Mouse (Mus musculus) 416B (cell line): Measurements from ENCODE around the gene Rab11fip2.

Experiments used
- DNase-seq: peaks from one replicate; pipeline ENCODE4 v3.0.0; 2011; ENCODE audit warnings: low read depth

The Rab11fip2 gene

DNA sequence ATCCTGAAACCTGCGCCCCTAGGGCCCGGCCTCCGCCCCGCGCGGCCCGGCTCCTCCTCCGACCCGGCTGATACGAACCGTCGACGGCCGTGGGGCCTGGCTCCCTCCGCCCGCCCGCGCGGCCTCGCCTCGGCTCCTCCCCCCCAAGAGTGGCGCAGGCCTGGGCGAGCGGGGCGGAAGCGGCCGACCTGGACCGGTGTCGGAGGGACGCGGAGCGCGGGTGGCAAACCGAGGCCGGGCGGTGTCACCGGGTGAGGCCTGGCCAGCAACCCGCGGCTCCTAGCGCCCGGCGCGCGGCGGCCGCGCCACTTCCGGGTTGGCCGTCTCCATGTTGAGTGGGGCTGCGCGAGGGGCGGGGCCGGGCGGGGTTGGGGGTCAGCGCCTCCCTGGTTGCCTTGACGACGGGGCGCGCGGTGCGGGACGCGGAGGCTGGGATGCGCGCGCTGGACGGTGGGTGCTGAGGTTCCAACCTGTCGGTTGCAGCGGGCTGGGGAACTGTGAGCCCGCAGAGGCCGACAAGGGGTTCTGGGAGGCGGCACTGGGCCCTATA, at the start of gene Rab11fip2:
Gene Rab11fip2, minus strand, starts transcription at position 333 of the 550 bp plus-strand sequence.
- peak; percentile 71 for DNase-seq

DNA sequence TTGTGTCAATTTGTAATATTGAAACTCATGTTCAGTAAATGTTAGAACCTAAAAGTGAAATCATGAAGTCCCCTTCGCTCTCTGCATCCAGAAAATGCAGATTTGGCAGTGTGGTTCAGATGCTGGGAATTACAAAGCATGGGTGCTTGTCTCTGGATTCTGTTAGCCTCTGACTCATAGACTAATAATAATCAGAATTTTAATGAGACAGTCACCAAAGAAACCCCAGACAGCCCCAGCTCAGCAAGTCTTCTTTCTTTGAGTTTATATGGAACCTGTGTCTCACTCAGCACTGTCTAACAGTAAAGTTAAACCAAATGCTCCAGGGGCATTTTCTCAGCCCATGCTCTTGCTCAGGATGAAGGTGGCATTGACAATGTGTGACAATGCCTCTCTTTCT, 38.1 kb upstream of the Rab11fip2 start:
- no peak for DNase-seq

DNA sequence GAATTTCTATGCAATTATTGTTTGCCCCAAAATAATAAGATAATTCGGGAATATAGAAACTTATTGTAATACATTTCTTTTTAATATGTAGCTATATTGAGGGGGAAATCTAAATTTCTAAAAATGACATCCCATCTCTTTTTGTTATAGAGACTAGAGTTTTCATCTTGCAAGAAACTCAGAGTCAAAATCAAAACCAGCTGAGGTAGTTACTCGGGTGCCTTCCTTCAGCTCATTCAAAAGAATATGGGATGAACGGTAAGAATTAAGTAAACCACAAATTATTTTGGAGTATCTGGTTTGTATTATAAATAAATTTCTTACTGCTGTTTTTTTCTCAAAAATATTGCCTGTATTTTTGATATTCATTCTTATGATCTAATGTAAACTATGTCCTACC, 11.5 kb upstream of the Rab11fip2 start:
- no peak for DNase-seq

DNA sequence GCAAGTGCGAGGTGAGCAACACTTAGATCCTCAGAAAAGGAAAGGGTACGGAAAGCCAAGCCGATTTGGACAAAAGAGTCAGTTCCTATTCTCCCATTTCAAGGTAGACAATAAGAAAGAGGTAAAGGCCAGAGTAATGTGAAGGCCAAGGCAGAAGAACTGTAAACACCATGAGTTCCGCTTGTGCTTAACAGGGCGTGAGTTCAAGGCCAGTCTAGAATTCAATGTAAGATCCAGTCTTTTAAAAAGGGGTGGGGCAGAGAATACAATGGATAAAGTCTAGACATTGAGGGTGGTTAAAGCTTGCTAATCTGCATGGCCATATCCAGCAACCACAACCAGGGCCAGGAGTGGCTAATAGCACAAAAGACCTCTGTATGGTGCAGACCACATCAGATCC, 6.3 kb upstream of the Rab11fip2 start:
- DNase-seq, result no peak

DNA sequence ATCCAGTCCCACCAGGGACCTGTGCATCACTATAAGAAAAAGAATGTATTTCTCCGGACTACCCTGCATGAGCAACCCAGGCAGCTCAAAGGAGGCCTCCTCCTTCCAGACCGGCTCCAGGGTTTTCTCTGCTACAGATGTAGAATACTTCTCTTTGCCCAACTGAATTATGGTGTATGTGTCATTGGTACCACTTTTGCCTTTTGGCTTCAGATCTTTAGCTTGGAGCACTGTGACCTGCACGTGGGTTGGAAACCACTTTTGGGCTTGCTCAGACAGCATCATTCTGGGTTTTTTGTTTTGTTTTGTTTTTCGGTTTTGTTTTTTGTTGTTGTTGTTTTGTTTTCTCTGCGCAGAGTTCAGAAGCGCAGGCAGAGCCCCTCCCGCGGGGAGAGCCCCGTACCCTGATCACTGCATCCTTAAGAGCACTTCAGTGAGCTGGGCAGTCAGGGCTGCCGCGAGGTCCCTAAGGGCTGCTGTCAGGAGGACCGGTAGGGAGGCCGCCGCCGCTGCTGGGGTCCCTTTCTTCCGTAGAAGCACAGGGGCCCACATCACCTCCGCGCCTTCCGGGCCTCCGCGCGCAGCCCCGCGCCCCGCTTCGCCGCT, 635 bp downstream of the Rab11fip2 start:
- DNase-seq, result peak; percentile 51

DNA sequence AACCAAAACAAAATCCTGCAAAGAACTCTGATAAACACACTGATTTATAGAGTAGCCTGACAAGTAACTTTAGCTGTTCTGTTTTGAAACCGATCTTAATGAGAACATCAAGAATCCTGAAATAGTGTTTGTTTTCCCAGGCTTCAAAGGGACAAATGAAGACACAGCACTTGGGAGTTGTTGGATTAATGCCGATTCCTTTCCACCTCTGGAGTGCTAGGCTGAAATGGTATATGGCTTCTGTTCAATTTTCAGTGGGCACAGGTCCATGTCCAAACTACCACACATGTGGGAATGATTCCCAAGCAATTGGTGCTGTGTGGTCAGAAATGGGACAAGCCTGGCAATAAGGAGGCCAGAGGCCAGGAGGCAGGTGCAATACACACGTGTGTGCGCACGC, 3.7 kb downstream of the Rab11fip2 start:
- DNase-seq, result no peak

DNA sequence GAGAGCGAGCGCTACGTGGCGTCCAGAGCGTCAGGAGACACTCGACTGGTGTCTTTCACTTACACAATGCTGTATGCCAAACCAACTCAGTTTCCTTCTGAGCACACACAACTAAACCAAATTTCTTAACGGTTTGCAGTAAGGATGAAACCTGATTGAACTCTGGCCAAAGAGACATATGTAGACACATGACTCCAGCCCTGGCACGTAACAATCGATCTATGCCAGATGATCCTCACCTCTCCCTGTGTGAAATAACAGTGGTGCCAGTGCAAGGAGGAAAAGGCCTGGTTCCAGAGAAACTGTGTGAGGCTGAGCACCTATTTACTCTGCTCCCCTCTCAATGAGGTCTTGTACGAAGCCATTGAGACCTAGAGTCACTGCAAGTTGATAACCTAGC, 11.4 kb downstream of the Rab11fip2 start:
- no peak for DNase-seq

DNA sequence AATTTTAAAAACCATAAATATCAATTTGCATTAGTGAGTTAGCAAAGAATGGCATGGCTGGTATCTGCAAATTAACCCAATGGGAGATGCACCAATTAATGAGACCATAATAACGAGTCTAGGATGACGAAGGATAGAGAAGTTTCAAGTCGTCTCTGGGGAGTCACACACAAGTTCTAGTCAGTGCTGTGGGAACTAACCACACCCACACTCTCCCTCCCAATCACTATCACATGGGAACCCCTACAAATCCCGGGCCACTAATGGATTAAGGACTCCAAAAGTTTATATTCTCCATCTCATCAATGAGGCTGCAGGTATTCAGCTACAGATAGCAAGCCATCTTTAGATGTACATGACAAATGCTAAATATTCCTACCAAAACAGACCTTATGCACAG, 14.8 kb downstream of the Rab11fip2 start:
- DNase-seq, result no peak

DNA sequence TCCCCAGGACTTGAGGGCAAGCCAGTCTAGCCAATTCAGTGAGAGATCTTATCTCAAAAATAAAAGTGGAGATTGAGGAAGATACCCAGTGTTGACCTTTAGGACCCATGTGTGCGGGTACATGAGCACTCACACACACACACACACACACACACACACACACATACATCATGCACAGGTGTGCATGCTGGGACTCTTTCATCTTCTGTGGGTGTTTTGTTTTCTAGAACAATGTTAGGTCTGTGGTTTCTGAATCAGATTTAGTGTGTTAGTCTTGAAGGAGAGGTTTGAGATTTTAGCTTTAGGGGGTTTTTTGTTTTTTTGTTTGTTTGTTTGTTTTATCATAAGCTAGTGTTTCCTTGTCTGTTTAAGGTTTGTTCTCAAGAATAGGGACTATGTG, 17.3 kb downstream of the Rab11fip2 start:
- DNase-seq, result no peak

DNA sequence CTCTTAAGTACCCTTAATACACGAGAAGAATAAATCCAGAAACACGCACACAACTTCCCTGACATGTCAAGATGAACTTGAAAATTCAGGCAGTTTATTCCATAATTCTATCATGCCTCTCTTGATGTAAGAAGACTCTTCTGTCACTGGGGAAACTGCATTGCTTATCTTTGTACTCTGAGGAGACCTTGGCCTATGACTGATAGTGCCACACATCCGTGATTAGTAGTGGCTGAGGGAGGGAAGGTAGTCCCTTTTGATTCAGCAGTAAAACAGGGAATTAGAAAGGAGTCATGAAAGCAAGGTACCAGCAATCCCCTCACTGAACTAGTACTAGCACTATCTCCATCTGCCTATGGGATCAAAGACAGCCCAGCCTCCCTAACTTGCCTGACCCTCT, 22.6 kb downstream of the Rab11fip2 start:
- DNase-seq, result no peak

DNA sequence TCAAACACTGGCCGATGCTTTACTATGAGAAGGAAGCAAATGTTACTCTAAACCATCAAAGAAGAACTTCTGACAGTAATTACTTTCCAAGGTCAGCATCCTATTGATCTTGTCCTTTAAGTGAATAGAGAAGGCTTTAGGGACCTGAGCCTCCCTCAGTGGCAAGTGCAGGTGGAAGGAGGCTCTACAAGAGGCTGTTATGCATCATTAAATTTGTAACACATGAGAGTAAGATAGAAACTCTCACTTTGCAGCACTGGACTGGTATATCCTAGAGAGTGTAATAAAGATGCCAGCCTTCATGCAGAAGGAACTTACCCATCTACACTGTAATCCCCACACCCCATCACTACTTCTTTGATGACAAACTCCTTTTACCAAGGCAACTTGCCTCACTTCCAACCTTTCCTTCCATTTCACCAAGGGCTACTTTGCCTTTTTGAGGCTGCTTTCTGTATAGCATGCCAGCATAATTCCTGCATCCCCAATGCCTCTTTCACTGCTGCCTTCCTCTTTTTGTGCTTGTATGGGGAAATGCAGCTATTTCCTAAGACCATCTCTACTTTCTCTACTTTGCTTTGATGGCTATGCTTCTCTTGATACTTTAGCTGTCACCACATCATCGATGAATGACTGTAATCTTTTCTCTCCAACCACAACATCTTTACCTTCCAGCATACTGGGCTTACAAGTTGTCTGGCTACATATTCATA, 25.4 kb downstream of the Rab11fip2 start:
- no peak for DNase-seq

DNA sequence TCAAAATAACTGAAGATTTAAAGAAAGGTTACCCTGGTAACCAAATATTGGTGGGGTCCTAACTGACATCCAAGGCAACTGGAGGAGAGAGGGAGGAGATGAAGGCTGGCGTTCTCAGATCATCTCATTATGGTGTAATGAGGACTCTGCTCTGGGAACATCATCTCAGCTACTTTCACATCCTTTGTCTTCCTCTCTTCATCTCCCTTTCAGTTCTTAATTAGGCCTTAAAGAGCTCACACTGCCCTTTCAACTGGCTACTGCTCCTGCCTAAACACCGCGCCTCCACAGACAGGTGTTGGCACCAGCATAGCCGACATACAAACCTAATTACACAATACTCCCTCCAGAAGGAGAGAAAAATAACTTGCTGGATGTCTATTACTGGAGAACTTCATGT, 31.9 kb downstream of the Rab11fip2 start:
- no peak for DNase-seq

DNA sequence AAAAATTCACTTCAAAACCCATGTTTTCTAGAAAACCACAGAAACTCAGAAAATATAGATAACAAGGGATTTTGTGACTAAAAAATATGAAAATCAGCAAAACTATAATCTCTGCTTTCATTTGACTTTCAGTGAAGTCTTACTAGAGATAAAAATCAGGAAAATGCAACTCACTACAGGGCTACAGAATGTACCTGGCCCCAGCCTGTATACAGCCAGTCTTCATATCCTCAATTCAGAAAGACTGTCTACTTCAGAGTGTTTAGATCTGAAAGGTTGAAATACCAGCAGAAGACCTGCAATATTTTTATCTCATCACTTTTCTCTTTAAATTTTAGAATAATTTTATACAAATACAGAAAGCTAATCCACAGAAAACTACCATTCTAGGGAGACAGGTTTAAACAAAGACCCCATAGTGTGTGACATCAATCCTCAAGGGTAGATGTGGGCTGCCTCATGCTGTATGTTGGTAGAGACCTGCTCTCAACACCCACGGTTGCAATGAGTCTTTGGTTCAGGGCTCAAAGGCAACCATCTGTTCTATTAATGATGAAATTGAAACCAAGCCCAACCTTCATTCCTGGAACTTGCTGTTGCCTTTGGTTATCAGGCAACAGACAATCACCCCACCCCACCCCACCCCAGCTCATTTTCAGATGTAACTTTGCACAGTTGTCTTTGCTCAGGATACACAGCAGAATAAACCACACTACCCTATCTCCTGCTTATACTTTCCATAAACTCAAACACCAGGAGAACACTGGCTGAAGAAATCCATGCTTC, 38.0 kb downstream of the Rab11fip2 start:
- DNase-seq, result no peak

DNA sequence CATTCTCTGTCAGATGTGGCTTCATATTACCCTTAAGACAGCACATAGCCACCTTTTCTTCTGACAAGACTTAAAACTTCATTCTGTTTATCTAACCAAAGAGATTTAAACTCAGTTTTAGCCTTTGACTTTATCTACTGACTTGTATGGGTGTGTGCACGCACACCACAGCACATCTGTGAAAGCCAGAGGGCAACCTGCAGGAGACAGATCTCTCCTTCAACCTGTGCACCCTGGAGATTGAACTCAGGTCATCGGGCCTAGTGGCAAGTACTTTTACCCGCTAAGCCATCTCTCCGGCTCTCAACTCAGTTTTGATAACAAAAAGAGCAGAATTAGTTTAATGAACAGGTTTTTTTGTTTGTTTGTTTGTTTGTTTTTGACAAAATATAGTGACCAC, 43.5 kb downstream of the Rab11fip2 start:
- no peak for DNase-seq

DNA sequence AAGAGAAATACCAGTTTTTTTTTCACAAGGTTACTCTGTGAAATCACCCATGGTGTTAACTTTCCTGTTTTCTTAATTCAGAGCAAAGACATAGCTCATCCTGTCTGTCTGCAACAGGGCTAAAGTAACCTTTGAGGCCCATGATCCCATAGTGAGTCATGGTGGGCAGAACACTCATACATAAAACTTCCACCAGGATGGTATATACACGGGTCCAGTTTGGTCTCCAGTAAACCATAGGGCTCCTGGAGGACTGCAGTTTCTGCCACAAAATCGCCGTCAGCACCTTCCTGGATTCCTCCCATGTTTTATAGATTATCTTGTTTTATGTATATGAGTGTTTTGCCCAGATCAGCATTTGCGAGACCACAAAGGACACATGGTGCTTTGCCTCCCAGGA, 45.2 kb downstream of the Rab11fip2 start:
- no peak for DNase-seq

DNA sequence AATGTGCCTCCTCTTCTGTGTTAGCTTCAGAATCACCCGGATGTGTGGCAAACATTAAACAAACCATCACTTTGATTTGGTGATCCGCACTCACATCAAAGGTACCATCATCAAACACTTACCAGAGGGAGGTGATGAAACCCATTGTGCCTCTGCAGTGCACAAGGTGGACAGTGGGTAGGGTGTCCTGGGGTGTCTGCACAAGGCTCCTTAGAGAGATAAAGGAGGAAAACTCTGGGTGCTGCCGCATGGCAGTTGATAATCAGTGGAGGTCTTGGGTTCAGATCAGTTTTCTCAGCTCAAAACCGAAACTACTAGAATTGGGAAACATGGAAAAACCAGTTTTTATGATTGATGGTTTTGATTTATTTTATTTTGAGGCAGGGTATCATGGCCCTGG, 54.1 kb downstream of the Rab11fip2 start:
- no peak for DNase-seq

DNA sequence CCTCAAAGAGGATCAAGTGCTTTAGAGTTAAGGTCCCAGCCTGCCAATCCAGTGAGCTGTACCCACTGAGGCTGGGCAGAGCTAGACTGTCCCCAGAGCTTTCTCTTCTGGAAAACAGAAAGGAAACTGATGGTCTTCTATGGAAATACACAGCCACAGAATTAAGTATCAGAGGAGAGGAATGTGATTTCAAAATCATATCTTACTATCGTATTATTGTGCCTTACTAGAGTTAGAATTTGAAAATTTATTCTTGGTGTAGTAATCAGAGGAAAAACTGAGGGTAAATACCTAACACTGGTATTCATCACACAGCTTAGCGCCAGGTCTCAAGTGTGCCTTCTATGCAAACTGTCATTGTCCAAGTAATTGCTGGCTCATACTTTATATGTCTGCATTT, 54.6 kb downstream of the Rab11fip2 start:
- DNase-seq, result no peak

DNA sequence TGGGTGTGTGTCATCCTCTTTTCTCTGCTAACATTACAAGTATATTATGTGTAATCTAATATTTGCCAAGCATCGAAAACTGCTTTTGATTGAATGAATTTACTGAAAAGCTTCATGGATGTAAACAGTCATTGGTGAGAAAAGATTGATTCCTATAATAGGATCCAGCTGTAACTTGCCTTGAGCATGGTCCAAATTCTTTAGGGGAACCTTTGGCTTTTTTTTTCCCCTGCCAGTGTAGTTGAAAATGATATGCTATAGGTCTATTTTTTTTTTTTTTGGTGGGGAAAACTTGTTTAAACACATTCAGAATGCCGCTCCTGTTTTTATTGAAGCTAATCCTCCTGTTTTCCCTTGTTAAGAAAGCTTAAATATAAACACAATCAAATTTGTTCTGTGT, 55.6 kb downstream of the Rab11fip2 start:
- DNase-seq, result no peak

DNA sequence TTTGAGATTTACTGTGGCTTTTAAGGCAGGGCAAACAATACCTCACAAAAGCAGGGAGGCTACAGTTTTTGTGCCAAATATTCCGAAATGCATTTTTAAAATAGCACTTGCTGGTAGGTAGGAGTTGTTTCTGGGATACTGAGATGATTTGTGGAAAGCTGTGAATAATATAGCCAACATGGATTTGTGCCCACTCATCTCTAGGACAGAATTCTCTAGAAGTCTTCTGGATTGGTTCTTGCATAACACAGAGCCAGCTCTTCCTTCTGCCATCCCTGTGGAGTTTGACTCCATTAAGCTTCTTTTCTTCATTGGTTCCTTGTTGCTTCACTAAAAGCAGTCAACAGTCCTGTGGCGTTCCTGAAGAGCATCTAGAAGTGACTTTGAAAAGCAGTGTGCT, 58.2 kb downstream of the Rab11fip2 start:
- DNase-seq, result no peak

DNA sequence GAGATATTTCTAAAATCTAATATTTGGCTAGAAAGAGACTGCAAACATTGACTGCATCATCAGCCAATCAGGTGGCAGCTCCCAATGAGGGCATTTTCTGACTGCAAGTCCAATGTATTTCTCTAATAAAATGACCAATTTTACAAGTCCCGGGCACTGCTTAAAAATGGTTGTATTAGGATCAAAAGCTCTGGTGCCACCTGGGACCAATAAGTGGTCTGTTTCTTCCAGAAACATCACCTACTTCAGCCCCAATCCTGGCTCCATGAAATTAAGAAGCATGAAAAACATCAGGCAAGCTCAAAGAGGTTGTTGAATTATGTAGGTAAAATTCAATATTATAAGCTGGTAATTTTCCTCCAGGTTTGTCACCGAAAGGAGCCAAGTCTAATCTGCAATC, 66.2 kb downstream of the Rab11fip2 start:
- DNase-seq, result no peak

DNA sequence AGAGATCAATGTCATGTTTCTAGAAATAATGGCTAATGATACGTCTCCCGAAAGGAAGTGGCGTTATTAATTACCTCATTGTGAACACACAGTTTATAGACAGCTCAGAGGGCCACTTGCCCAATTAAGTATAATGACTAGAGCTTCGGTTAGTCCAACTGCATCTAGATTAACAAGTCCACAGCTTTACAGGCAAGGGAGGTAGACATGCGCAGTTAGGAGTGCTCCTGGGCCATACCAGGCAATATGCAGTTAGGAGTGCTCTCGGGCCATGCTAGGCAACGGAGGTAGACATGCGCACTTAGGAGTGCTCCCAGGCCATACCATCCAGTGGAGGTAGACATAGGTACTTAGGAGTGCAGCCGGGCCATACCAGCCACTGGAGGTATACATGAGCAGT, 76.8 kb downstream of the Rab11fip2 start:
- no peak for DNase-seq

DNA sequence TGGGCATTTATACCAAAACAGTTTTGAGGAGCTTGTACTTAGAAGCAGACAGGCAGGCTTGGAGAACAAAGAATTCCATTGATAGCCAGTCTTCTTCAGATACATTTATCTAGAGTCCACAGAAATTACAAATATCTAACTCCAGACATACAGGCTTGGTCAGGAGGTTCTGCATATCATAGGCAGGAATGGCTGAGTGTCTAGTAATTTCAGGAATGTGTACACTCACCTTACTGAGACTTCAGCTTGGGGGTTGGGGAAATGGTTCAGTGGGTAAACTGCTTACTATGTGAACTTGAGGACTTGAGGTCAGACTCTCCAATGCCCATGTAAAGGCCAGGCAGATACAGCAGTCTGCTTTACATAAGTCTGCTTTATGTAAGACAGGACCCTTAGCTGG, 81.0 kb downstream of the Rab11fip2 start:
- no peak for DNase-seq

DNA sequence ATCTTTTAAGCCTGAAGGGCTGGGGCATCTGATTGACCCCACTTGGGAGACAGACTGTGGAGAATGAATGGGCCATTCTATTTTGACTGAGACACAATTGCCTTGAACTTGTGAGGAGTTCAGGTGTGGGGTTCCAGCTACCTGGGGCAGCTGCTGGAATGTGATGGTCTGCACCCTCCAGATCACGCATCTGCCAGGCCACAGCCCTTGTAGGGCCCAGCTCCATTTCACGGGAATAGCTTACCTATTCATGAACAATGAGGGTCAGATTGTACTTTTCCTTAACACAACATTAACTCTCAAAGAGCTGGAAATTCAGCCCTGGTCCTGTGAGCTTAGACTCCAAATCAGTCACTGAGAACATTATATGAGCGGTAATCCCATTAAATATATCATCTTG, 82.7 kb downstream of the Rab11fip2 start:
- DNase-seq, result no peak
